Comparison of ENCODE assay signal across 11 mouse cellular contexts in the genomic region with DNA sequence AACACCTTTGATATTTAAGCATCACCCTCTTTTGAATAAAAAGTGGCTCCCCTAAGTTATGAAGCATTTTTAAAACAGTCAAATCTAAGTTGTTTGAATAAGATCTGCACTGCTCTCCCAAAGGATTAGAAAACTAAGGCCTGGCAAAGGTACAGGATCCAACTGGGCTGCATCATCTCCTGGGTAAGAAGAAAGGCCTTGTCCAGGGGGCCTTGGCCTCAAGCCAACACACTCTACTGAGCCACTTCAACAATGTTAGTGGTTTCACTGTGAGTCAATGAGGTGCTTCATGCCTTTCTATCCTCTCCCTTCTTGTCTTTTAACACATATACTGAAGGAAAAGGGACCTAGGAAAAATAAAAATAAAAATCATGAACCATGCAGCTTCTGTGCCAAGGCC.
DNase-seq lines count a peak whose midpoint lies in the region; ATAC-seq and TF ChIP-seq lines count a peak whose summit lies in the region.
"Had no signal": no experiment of that assay in that cellular context is flagged by ENCODE, and none has a peak within 500 bp of the region (broad histone marks: within the 10 kb centered on the region; RNA-seq: fewer than 3 reads in every experiment).

No protein-coding gene starts in this region.

- no peaks in the 10 kb centered on the region for H3K9me3 ChIP-seq in limb, embryonic 14.5 days (ENCODE audit: control insufficient read depth, low read length)
- H3K9me3 ChIP-seq in limb, embryonic 10.5 days (replicated peaks): no peaks in the 10 kb centered on the region
- H3K9me3 ChIP-seq: embryonic facial prominence, embryonic 15.5 days; forebrain, embryonic 15.5 days; hindbrain, embryonic 12.5 days had no signal

- no peak overlapping the region for H3K4me2 ChIP-seq in limb, embryonic 14.5 days (replicated peaks; ENCODE audit: low read depth, low read length, severe bottlenecking)
- H3K4me2 ChIP-seq: embryonic facial prominence, embryonic 15.5 days; forebrain, embryonic 15.5 days; hindbrain, embryonic 12.5 days had no signal

- H3K27ac ChIP-seq in limb, embryonic 14.5 days (replicated peaks; ENCODE audit: low read depth, low read length): no peak overlapping the region
- no peak overlapping the region for H3K27ac ChIP-seq in limb, embryonic 10.5 days
- H3K27ac ChIP-seq: embryonic facial prominence, embryonic 15.5 days; forebrain, embryonic 15.5 days; hindbrain, embryonic 12.5 days had no signal

- H3K27me3 ChIP-seq in limb, embryonic 14.5 days (ENCODE audit: control insufficient read depth, insufficient read depth, low read length): no peaks in the 10 kb centered on the region
- H3K27me3 ChIP-seq in limb, embryonic 10.5 days (ENCODE audit: low read depth, poor library complexity, severe bottlenecking): no peaks in the 10 kb centered on the region
- H3K27me3 ChIP-seq: embryonic facial prominence, embryonic 15.5 days; forebrain, embryonic 15.5 days; hindbrain, embryonic 12.5 days had no signal

- DNase-seq in adrenal gland, postnatal 36 days: peak; percentile 3 to 10
- no peak for DNase-seq in adrenal gland, adult 2 months
- DNase-seq in heart, adult 18-20 months: peak; percentile 11 to 15
- no peak for DNase-seq in heart, adult 8-10 months (ENCODE audit: low spot score)
- DNase-seq in limb, embryonic 14.5 days (ENCODE audit: low spot score): peak; percentile 10
- no peak for DNase-seq in limb, embryonic 10.5 days (ENCODE audit: low spot score)
- DNase-seq in 3T3-L1 (ENCODE audit: low read depth, low spot score): peak; percentile 9
- no peak for DNase-seq in spleen, postnatal 10 days (ENCODE audit: low spot score in 2 of 2)

- H3K36me3 ChIP-seq in limb, embryonic 14.5 days (ENCODE audit: control insufficient read depth, insufficient read depth, low read length): no peaks in the 10 kb centered on the region
- no peaks in the 10 kb centered on the region for H3K36me3 ChIP-seq in limb, embryonic 10.5 days
- H3K36me3 ChIP-seq: embryonic facial prominence, embryonic 15.5 days; forebrain, embryonic 15.5 days; hindbrain, embryonic 12.5 days had no signal

- TF ChIP-seq POLR2A in limb, embryonic 14.5 days (IDR thresholded peaks at IDR 0.05; ENCODE audit: borderline replicate concordance, extremely low read depth, insufficient read depth, insufficient read length): no peak

- ATAC-seq in limb, embryonic 14.5 days (ENCODE audit: low FRiP score, low read depth): no peak
- ATAC-seq: forebrain, embryonic 15.5 days had no signal

- H3K4me1 ChIP-seq in limb, embryonic 14.5 days (ENCODE audit: control insufficient read depth, insufficient read depth, low read length): no peaks in the 10 kb centered on the region
- no peaks in the 10 kb centered on the region for H3K4me1 ChIP-seq in limb, embryonic 10.5 days
- H3K4me1 ChIP-seq: embryonic facial prominence, embryonic 15.5 days; forebrain, embryonic 15.5 days; hindbrain, embryonic 12.5 days had no signal

- no peak overlapping the region for H3K9ac ChIP-seq in limb, embryonic 14.5 days (ENCODE audit: low read depth, low read length, severe bottlenecking)
- H3K9ac ChIP-seq: embryonic facial prominence, embryonic 15.5 days; forebrain, embryonic 15.5 days; hindbrain, embryonic 12.5 days had no signal

- no peak overlapping the region for H3K4me3 ChIP-seq in limb, embryonic 14.5 days (replicated peaks; ENCODE audit: low read length)
- H3K4me3 ChIP-seq in limb, embryonic 10.5 days: no peak overlapping the region
- H3K4me3 ChIP-seq: embryonic facial prominence, embryonic 15.5 days; forebrain, embryonic 15.5 days; hindbrain, embryonic 12.5 days had no signal

Comparison
In these comparisons a context has a peak if more than half of its experiments do, and no peak if none do; other contexts are left out.
1. DNase-seq: peak in adrenal gland, postnatal 36 days (2 of 2), heart, adult 18-20 months (2 of 2), limb, embryonic 14.5 days (single experiment) and 3T3-L1 (single experiment); none in adrenal gland, adult 2 months (single experiment), heart, adult 8-10 months (single experiment), limb, embryonic 10.5 days (single experiment) and spleen, postnatal 10 days (0 of 2).